Mouse (Mus musculus) layer of hippocampus, adult 9-10 months (tissue): ENCODE results near the gene Tff1.

ENCODE experiments used
- DNase-seq: peaks from one replicate; pipeline ENCODE4 v3.0.0; 2022; ENCODE audit warnings: low spot score

The Tff1 gene

DNA sequence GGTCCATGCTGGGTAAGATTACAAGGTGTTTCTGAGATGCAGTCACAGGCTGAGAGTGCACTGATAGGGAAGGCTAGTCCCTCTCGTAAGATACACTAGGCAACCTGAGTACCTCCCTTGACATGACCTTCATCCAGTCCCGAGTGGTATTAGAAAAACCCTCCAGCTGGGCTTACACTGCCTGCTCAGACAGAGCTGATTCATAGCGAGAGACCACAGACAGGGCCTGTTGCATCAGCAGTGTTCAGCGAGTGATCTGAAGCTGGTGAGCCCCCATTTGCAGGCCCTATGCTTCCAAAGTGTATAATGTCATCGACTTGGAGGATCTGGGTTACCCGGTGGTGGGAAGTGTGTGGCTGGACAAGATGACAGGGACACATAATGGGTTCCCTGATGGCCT, at the start of gene Tff1:
TSS of gene Tff1 (minus strand) at position 151 of the 400 bp plus-strand sequence.
- no peak for DNase-seq

DNA sequence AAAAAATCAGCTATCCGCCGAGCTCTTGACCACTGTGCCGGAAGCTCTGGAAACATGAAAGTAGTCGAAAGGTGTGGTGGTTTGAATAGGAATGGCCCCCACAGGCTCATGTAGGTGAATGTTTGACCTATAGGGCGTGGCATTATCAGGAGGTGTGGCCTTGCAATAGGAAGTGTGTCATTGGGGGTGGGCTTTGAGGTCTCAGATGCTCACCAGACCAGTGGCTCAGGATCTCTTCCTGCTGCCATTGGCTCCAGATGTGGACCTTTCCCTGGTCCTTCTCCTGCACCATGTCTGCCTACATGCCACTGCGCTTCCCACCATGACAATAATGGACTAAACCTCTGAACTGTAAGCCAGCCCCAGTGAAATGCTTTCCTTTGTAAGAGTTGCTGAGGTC, 46.8 kb upstream of the Tff1 start:
- no peak for DNase-seq

DNA sequence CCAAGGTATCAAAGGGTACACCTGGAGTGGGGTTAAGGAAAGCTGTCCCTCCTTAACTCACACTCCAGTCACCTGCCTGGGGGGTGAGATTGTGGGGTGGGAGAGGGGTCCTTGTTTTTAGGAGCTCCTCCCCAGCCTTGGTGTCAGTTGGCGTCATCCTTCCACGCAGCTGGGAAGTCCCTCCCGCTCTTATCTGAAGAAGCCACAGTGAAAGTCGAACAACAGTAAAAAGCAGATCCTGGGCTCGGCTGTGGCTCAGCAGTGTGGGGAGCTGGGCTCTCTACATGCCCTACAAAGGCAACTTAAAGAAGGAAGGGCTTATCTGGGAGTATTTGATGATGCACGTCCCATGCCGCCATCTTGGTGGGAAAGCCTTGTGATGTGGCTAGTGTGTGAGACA, 45.2 kb upstream of the Tff1 start:
- no peak for DNase-seq

DNA sequence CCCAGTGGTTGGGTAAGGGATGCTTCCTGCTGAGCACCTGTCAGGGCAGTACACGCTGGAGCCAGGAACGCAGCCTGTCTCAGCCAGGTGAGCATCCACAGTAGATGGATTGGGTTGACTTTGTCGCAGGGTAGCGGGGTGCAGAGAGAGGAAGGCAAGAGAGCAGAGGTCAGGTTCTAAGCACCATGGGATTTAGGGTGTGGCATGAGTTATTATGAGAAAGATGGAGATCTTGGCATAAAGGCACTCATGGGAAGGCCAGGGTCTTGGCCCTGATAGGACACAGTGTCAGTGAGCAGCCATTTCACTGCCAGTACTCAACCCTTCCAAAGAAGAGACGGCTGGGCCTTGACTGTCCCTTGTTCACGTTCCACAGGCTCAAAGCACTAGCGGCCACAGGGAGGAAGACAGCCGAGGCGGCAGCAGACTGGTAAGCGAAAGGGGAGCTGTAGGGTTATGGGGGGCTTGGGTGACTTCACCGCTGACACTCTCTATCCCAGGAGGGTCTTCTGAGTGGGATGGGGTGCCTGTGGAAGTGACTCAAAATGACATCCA, 44.4 kb upstream of the Tff1 start:
- no peak for DNase-seq

DNA sequence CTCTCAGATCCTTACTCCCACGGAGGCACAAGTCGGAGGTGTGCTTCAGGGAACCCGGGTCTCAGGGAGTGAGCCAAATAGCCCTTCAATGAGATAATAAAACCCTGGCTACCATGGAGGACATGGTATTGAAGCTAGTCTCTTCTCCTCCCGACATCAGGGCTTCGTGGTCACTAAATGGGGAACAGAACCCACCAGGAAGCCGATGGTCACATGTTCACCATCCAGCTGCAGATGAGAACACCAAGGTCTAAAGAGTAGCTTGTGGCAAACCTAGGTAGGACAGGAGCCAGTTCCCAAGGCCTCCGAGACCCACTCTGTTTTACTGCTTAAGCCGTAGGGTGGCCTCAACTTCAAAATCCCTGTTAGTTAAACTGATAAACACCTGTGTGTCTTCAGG, 43.6 kb upstream of the Tff1 start:
- DNase-seq: no peak

DNA sequence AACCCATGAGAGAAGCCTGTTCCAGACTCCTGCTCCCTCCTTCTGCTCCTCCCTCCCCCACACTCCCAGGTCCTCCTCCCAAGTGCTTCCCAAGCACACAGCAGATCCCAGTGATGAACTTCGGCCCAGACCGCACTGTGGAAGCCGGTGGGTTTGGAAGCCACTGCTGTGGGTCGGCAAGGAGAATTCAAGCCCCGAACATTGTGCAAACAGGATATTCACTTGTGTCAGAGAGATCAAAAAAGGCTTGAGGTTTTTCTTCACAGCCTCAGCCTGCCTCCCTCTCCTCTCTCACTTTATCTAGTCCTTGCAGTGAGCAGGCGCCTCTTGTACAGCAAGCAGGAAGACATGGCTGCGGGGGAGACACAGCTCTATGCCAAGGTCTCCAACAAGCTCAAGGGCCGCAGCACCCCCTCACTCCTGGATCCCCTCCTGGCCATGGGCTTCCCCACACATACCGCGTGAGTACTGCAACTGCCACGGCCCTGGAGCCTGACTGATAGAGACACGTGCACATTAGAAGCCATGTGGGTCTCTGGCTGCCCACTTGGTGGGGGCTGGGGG, 42.8 kb upstream of the Tff1 start, which contains the start of gene Ubash3a:
TSS of gene Ubash3a (plus strand) at position 103 of the 564 bp plus-strand sequence.
- no peak for DNase-seq

DNA sequence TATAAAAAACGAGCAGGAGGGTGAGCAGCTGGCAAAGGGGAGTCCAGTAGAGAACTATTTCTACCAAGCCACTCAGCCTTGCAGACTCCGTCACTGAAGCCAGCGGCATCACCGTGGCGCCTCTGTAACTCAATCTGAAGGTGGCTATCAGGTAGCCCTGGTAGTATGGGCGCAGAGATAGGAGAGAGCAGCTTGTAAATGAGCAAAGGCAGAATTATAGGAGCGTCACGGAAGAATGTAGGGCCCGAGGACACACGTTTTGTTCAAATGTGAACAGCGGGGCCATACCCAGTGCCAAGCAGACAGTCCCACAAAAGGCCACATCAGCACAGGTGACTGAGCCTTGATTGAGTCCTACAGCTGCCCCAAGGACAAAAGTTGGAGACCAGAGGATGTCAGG, 33.8 kb upstream of the Tff1 start, which contains the start of gene Tmprss3:
TSS of gene Tmprss3 (minus strand) at position 101 of the 400 bp plus-strand sequence.
- no peak for DNase-seq

DNA sequence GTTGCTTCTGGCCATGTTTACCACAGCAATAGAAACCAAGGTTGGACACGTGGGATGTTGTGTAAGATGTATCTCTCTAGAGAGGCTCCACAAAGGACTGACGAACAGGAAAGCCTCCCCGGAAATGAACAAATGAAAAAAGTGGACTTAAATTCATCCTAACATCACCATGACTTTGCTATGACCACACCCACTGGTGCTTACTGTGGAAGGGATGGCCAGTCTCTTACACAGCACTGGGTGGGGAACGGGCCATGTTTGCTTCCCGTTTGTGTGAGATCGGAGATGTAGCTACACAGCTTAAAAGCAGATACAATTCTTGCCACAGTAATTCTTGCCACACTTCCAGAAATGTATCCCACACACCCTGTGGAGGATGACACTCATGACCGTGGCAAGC, 31.2 kb upstream of the Tff1 start:
- no peak for DNase-seq

DNA sequence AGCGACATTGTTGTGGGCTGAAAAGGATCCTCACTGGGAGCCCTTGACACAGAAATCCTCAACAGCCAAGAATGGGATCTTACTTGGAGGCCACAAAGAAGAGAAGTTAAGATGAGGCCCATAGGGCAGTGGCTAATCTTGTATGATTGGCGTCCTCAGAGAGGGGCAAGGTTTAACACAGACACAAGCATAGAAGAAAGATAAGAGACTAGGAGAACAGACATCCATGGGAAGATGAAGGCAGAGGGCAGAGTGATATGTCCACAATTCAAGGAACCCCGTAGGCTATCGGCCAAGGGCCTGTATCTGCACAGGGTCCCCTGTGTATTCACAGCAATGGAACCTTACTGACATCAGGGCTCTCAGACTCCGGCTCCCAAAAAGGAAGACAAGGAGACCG, 30.1 kb upstream of the Tff1 start:
- no peak for DNase-seq

DNA sequence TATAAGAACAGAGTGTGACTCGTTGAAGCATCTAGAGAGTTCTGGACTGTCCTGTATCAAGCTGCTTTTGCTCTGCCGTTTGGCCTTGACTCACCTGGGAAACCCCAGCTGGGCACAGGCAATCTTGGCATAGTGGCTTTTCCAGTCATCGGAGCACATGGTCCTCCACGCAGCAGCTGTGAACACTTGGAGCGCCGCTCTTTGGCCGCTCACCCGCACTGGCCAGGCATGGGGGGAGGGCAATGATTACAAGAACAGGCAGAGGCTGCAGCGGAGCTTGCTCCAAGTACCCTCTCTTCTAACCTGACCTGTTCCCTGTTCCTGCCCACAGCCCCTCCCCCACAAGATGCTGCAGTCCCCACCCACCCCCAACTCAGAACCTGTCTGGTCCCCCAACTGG, 28.3 kb upstream of the Tff1 start:
- DNase-seq: no peak

DNA sequence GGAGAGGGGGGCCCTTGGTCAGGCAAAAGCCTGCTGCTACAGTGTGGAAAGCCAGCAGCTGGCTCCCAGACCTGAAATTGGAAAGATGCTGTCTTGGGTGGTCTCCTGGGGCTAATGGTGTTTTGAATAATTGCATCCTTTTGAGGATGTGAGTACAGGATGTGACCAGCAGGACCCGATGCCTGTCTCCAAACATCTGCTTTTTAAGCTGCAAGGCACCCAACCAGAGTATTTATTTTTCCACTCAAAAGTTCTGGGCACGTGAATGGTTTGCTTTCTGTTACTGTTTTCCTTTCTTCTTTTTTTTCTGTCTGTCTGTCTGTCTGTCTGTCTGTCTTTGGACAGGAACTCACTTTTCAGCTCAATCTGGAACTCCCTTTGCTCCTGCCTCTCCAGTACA, 27.6 kb upstream of the Tff1 start:
- no peak for DNase-seq

DNA sequence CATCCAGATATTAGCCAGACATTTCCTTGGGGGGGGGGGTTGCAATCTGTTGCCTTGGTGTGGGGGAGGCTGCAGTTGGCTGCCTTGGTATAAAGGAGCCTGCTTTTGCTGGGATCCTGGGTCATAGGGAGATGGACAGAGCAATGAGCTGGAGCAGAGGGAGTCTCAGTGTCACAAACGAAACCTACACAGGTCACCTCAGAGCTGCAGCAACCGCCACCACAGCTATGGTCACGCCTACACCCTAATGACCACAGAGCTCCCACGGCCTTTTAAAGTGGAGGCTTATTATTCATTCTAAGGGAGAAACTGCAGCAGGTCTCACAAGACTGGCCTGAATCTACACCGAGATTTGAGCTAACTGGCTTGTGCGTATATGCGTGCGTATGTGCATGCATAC, 26.7 kb upstream of the Tff1 start:
- no peak for DNase-seq

DNA sequence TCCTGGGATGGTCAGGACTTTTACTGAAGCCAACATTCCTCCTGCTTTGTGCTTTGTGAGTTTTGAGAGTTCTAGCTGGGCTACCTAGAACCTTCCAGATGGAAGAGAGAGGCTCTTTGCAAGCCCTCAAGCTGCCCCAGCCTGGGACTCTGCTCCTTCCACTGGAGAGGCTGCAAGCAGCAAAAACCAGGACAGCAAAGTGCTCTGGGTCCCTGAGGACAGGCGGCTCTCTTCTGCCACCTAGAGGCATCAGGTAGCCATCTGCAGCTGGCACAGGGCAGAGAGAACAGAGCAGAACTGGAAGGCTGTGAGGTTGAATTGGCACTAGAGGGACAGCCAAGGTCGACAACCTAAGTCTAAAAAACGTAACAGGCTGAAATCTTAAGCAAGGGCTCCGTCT, 22.3 kb upstream of the Tff1 start:
- DNase-seq: peak; percentile 43

DNA sequence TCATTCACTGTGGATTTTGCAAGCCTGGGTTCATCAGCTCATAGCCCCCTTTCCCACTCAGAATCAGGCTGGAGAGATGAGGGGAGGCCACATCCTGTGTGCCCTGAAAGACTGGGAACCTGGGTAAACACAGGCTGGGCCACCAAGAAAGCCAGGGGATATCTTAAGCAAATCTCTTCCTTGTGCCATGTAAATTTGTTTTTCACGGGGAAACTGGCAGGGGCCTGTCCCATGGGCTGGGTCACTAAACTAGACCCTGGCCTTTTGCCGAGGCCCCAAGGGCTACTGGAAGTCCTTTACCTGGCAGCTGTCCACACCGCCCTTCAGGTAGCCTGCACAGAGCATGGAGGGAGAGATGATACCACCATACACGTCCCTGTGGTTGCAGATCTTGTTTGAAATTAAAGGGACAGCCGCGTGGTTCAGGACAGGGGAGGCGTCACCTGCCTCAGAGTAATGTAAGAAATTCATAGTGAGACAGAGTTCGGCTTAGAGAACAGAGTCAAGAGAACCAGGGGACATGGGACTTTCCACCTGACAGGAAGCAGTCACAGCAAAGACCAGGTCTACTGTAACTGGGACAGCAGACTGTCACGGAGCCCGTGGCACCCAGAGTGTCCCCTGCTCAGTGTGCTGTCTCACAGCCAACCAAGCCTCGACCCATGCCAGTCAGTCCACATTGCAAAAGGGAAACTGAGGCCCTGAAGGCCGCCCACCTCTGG, 19.4 kb upstream of the Tff1 start:
- no peak for DNase-seq

DNA sequence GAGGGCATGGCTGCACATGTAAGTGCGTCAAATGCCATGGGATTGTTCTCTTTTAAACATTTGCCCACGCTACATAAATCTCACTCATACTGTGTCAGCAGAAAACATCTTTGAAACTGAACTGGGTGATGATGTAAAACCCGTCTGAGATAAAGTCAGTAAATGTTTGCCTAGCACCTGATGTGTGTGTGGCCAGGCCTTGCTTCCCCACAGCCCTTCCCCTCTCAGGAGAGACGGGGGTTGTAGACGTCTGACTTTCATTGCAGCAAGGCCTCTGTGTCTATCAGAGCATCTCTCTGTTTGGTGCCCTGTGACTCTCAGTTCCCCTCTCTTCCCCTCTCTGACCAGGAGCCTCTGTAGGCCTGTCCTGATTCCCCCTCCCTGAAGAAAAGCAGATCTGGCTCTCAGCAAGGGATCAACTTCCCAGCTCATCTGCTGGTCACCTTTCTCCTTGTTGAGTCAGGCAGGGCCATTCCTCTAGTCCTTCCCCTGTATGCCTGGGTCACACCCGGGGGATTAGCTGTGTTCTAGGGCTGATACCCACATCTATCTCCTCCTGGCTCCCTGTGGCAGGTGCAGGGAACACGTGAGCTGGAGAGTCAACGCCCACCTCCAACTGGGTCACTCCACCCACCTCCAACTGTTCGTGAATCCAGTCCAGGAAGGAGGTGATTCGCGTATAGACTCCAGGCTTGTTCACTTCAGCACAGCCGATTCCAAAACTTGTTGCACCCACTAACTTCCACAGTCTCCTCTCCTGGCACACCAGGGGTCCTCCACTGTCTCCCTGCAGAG, 18.3 kb upstream of the Tff1 start:
- peak; percentile 29 for DNase-seq

DNA sequence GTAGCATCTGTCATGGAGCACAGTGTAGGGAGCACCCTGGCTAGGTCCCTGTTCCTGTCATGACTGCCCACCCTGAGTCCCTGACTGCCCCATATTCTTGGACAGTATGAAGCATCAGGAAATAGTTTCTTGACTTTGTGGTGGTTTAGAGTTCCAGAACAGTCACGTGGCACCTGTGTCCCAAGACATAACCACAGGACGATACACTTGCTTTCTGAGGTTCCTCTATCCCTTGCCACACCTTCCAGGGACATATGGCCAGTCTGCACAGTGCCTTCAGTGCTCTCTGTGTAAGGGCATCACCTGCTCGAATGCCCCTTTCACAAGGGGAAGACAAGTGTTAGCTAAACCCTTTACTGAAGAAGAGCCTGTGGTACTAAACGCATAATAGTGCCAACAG, 16.4 kb upstream of the Tff1 start:
- DNase-seq: no peak

DNA sequence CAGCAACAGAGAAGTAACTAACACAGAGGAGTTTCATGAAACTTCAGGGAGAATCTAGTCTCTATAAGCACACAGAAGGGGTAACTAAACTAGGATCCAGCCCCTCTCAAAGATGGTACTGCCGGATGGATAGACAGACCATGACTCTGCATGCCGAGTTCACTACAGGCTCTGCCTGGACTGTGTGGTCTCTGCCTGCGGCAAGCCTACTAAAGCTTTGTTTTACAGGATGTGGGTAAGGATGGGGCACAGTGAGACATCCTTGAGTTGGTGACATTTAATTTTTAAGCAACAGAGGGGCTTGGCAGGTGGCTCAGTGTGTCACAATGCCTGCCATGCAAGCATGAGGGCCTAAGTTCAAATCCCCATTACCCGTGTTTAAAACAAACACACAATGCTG, 11.2 kb upstream of the Tff1 start:
- DNase-seq: no peak

DNA sequence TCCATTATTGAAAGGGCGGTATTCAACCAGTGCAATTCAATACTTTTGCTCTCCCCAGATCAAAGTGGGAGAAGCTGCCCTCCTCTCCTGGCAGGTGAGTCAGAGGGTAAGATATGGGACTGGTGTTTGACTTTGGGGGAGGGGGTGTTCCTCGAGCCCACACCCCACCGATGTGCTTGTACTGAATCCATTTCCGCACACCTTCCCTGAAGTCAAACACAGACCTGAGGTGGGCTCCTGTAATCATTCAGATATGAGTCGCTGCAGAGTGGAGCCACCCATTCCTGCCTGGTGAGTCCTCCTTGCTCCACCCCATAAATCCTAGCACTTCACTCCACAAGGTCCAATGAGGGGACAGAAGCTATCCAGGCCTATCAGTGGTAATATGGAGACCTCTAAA, 4.7 kb upstream of the Tff1 start:
- DNase-seq: no peak

DNA sequence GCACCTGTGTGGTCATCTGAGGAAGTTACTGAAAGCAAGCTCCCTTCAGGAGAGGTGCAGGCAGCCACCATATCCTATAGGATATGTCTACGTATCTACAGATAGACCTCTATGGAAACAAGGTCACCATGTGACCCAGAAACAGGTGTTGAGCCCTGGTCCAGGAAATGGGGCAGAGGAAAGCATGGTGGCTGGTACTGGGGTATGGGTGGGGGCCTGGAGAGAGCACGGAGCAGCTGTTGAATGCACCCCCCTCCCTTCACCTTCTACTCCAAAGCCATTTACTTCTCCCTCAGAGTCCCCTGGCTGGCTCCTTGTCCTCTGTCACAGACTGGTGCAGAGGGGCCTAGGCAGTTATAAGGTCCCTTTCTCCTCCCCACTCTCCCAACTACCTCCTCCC, 1.3 kb downstream of the Tff1 start:
- DNase-seq: no peak

DNA sequence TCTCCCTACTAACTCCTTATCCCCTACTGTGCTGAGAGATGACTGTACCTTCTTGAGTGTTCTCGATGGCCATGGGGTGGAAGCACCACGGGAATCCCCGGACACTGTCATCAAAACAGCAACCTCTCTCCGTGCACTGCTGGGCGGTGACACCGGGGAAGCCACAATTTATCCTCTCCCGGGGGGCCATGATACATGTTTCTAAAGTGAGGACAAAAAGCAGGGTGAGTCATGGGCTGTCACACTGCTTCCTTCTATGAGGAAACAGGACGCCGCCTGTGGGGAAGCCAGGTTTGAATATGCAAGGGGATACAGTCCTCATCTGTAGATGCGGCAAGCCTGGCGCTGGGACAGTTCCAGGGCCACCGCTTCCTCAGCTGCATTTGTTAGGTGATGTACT, 2.5 kb downstream of the Tff1 start:
- DNase-seq: no peak

DNA sequence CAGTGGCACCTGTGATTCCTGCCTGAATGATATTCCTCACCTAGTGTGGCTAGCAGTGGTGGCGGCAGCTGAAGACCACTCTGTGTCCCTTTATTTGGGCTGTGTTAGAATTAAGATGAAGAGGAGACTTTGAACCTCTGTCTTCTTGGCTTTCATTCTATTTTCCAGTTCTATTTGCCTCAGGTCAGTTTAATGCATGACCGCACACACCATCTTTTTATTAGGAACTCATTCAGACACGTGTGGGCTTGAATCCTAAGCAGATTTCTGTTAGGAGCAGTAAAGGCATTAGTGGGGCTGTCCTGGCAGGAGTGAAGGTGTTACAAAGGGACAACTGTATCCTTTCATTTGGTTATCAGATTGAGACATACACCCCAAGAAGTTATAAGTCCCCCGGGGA, 4.8 kb downstream of the Tff1 start:
- no peak for DNase-seq

DNA sequence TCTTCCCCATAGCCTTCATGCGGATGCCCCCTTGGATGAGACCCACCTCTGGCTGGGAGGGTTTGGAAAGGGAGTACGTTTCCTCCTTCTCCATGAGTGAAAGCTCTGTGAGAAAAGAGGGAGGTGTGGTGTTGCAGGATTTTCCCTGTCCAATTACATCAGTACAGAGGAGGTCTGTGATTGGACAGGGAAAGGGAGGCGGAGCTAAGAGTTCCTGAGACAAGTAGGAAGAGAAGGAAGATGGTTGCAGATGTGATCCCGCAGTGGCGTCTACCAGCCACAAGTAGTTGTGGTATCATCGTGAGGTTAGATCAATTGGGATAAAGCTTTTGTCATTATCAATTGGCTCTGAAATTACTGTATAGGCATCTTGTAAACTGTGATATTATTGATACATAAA, 7.2 kb downstream of the Tff1 start:
- DNase-seq: no peak

DNA sequence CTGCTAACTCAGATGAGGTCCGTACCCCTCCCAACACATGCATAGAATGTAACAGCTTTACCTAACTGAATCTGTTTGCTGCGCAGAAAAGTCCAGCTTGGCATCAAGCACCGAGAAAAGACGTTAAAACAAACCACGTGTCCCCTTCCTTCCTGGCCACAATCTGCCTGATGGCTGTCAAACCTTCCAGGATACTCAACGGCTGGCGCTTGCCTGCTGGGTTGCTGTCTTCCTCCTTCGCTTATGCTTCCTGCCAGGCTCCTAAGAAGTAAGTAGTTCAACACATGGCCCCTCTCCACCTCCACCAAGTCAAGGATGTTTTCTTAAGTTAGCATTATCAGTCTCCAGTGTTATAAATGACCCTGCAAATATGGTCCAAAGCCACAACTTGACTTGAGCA, 11.3 kb downstream of the Tff1 start:
- no peak for DNase-seq
